Mouse (Mus musculus) testis, adult 2 months (tissue): ENCODE data around the gene Dcp1b. TPM values are rescaled to one million over a fixed set of nuclear protein-coding genes. Genes with fewer than 3 reads are reported as not detected.

ENCODE experiments used
- H3K27ac ChIP-seq: fragments of 200-500 bp; 2 replicates; pipeline ENCODE4 v1.5.1; 2012; ENCODE audit warnings: low read depth, low read length; ENCODE audit not compliant: control insufficient read depth, insufficient read depth
- H3K27me3 ChIP-seq: fragments of 200-500 bp; 2 replicates; pipeline ENCODE4 v1.6.1; 2012; ENCODE audit warnings: mild to moderate bottlenecking, low read length, moderate library complexity; ENCODE audit not compliant: control insufficient read depth, insufficient read depth
- H3K36me3 ChIP-seq: fragments of 200-500 bp; 2 replicates; pipeline ENCODE4 v1.6.1; 2012; ENCODE audit warnings: mild to moderate bottlenecking, low read length; ENCODE audit not compliant: control insufficient read depth, insufficient read depth
- H3K4me1 ChIP-seq: fragments of 200-500 bp; 2 replicates; pipeline ENCODE4 v1.6.1; 2012; ENCODE audit warnings: low read length; ENCODE audit not compliant: control insufficient read depth, insufficient read depth
- H3K4me3 ChIP-seq: fragments of 200-500 bp; 2 replicates; pipeline ENCODE4 v1.5.1; 2012; ENCODE audit warnings: low read depth, mild to moderate bottlenecking, low read length, moderate library complexity, mixed read lengths; ENCODE audit not compliant: control insufficient read depth
- CTCF ChIP-seq: fragments of 200-500 bp; IDR thresholded peaks from 2 replicates; pipeline ENCODE4 v1.5.1; 2012; ENCODE audit warnings: low read depth, mild to moderate bottlenecking, inconsistent platforms, low read length, moderate library complexity; ENCODE audit not compliant: control insufficient read depth, insufficient read depth, insufficient replicate concordance
- POLR2A ChIP-seq: fragments of 200-500 bp; IDR thresholded peaks from 2 replicates; pipeline ENCODE4 v1.6.1; 2012; ENCODE audit warnings: low read depth, mild to moderate bottlenecking, inconsistent platforms, low read length, moderate library complexity; ENCODE audit not compliant: control insufficient read depth
- polyA plus RNA-seq: library from polyadenylated mRNA; depleted of rRNA; stranded (reverse); fragments of >200 nt; gene quantifications from 2 replicates; pipeline ENCODE4 v1.2.3, GENCODE M21; 2012

Dcp1b gene
- polyA plus RNA-seq, 1 experiment, result 107 TPM

DNA sequence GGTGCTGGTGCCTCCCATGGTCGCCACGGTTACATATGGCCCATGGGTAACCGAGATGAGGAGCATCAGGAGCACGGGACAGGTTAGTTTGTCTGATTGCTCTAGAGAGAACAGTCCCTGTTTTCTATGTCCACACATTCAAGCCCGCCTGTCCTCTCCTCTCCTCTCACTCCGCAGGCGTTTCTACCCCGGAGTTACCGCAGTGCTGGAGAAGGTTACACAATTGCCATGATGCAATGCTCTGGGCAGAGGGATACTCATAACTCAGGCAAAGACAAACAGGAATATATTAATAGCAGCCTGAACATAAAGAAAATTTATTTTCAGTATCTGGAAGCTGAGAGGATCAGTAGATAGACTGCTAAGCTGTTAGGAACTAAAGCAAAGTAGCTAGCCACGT is 37.3 kb upstream of the Dcp1b start:
- H3K4me1 ChIP-seq, result no peaks in the 10 kb centered on the region
- H3K27me3 ChIP-seq, result no peaks in the 10 kb centered on the region
- H3K36me3 ChIP-seq, result no peaks in the 10 kb centered on the region
- H3K4me3 ChIP-seq, result no peak overlapping the region
- TF ChIP-seq CTCF (no peak), POLR2A (no peak)
- H3K27ac ChIP-seq, result no peak overlapping the region

DNA sequence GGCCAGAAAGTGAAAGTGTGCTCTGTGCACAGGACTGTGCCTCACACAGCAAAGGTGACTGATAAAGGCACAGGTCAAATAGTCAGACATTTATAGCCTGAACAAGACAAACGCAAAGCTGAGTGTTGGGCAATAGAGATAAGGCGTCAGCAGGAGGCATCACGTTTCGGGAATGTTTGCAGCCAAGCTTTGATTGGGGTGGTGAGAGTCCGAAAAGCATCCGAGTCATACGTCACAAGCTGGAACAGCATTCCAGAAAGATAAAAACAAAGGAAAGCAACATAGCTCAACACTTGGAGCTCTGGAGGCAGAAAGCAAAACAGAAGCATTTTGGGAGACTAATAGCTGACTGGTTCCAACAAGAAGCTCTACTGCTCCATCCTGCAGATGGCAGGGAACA is 35.5 kb upstream of the Dcp1b start:
- H3K4me3 ChIP-seq, result no peak overlapping the region
- H3K27ac ChIP-seq, result no peak overlapping the region
- TF ChIP-seq POLR2A, result no peak
- no peak for TF ChIP-seq CTCF
- no peaks in the 10 kb centered on the region for H3K27me3 ChIP-seq
- H3K4me1 ChIP-seq, result no peaks in the 10 kb centered on the region
- H3K36me3 ChIP-seq, result no peaks in the 10 kb centered on the region

- no peaks in the 10 kb centered on the region for H3K27me3 ChIP-seq
- no peaks in the 10 kb centered on the region for H3K4me1 ChIP-seq
- H3K27ac ChIP-seq, result no peak overlapping the region
- no peaks in the 10 kb centered on the region for H3K36me3 ChIP-seq
- TF ChIP-seq POLR2A (no peak), CTCF (no peak)
- H3K4me3 ChIP-seq, result no peak overlapping the region
Observed at GRCm38 (mm10) chr6:119145109-119145508, 29.9 kb upstream of the Dcp1b start.

GRCm38 (mm10) chr6:119165677-119166076 is 9.4 kb upstream of the Dcp1b start:
- no peak for TF ChIP-seq POLR2A
- TF ChIP-seq CTCF, result no peak
- no peaks in the 10 kb centered on the region for H3K4me1 ChIP-seq
- H3K36me3 ChIP-seq, result no peaks in the 10 kb centered on the region
- H3K27ac ChIP-seq, result no peak overlapping the region
- no peak overlapping the region for H3K4me3 ChIP-seq
- H3K27me3 ChIP-seq, result no peaks in the 10 kb centered on the region

GRCm38 (mm10) chr6:119174307-119175074 is 562 bp upstream of the Dcp1b start:
- no peaks in the 10 kb centered on the region for H3K27me3 ChIP-seq
- no peak for TF ChIP-seq POLR2A
- TF ChIP-seq CTCF, result no peak
- H3K36me3 ChIP-seq, result no peaks in the 10 kb centered on the region
- peak overlapping the region; percentile 97 for H3K4me3 ChIP-seq
- H3K27ac ChIP-seq, result peak overlapping the region; percentile 50; the same call in 1 of the 2 replicates
- H3K4me1 ChIP-seq, result peaks cover 6% of the 10 kb centered on the region

DNA sequence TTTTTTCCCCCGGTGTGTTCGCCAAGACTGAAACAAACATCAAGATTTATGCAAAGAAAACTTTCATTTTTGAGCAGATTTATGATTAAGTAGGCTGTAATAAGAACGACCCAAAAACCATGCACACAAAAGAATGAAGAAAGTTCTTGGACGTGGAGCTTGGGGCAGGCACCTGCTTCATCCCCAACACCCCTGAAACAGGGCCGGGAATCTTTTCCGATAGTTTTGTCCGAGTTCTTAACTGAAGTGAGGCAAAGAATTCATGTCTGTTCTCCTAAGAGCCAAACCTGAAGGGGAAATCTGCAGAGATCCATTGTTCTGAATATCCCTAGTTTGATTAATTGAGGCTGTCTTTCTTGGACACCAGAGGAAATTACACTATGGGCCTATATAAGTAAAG is 1.1 kb downstream of the Dcp1b start:
- Histone ChIP-seq H3K4me3 (no peak overlapping the region), H3K27me3 (no peaks in the 10 kb centered on the region), H3K36me3 (no peaks in the 10 kb centered on the region), H3K4me1 (peaks cover 6% of the 10 kb centered on the region), H3K27ac (no peak overlapping the region)
- no peak for TF ChIP-seq POLR2A
- TF ChIP-seq CTCF, result no peak

- H3K27ac ChIP-seq, result no peak overlapping the region
- no peak for TF ChIP-seq CTCF
- no peak for TF ChIP-seq POLR2A
- H3K4me1 ChIP-seq, result peaks cover 6% of the 10 kb centered on the region
Observed at GRCm38 (mm10) chr6:119177101-119177500, 2.0 kb downstream of the Dcp1b start.

More at GRCm38 (mm10) chr6:119177101-119177500, 2.0 kb downstream of the Dcp1b start:
- Histone ChIP-seq H3K4me3 (no peak overlapping the region), H3K36me3 (no peaks in the 10 kb centered on the region), H3K27me3 (no peaks in the 10 kb centered on the region)
